Mouse (Mus musculus) brown adipose tissue, adult 24 weeks (tissue): ENCODE data around the gene Rfx4. TPM values are rescaled to one million over a fixed set of nuclear protein-coding genes. Genes with fewer than 3 reads are reported as not detected.

Source experiments
- H3K27ac ChIP-seq: fragments of 200-500 bp; replicated peaks from 2 replicates; pipeline ENCODE4 v1.5.1; 2012; ENCODE audit warnings: low read depth, mild to moderate bottlenecking, low read length
- H3K4me1 ChIP-seq: fragments of 200-500 bp; 2 replicates; pipeline ENCODE4 v1.6.1; 2012; ENCODE audit warnings: low read length, mixed read lengths; ENCODE audit not compliant: control insufficient read depth, insufficient read depth, insufficient read length
- H3K4me3 ChIP-seq: fragments of 200-500 bp; 2 replicates; pipeline ENCODE4 v1.5.1; 2012; ENCODE audit warnings: low read depth, mild to moderate bottlenecking, low read length, moderate library complexity; ENCODE audit not compliant: insufficient read depth
- polyA plus RNA-seq: library from polyadenylated mRNA; stranded (reverse); fragments of >200 nt; gene quantifications from 2 replicates; pipeline ENCODE4 v1.2.4, GENCODE M21; 2012; ENCODE audit not compliant: missing spikeins, insufficient read depth, insufficient read length

The Rfx4 gene
- polyA plus RNA-seq, 1 experiment: 0.32 TPM

GRCm38 (mm10) chr10:84855466-84855865 is 99.6 kb downstream of the Rfx4 start:
- Histone ChIP-seq H3K27ac (no peak overlapping the region; the same call in 1 of the 2 replicates), H3K4me3 (no peak overlapping the region), H3K4me1 (peaks cover 19% of the 10 kb centered on the region)

- no peak overlapping the region for H3K4me3 ChIP-seq
- no peak overlapping the region for H3K27ac ChIP-seq
- peaks cover 9% of the 10 kb centered on the region for H3K4me1 ChIP-seq
Measured at GRCm38 (mm10) chr10:84858371-84858770, 102.5 kb downstream of the Rfx4 start.

- H3K4me3 ChIP-seq: no peak overlapping the region
- H3K27ac ChIP-seq: no peak overlapping the region
- peaks cover 5% of the 10 kb centered on the region for H3K4me1 ChIP-seq
Measured at GRCm38 (mm10) chr10:84858806-84859496, 103.1 kb downstream of the Rfx4 start.

- peaks cover 5% of the 10 kb centered on the region for H3K4me1 ChIP-seq
- H3K4me3 ChIP-seq: no peak overlapping the region
- H3K27ac ChIP-seq: no peak overlapping the region
Measured at GRCm38 (mm10) chr10:84859556-84860380, 103.9 kb downstream of the Rfx4 start.

- Histone ChIP-seq H3K4me3 (no peak overlapping the region), H3K27ac (no peak overlapping the region), H3K4me1 (peaks cover 2% of the 10 kb centered on the region; the same call in 1 of the 2 replicates)
Measured at GRCm38 (mm10) chr10:84863488-84863887, 107.6 kb downstream of the Rfx4 start.

GRCm38 (mm10) chr10:84867577-84867976 is 111.7 kb downstream of the Rfx4 start:
- no peaks in the 10 kb centered on the region for H3K4me1 ChIP-seq
- no peak overlapping the region for H3K27ac ChIP-seq

GRCm38 (mm10) chr10:84871285-84871684 is 115.4 kb downstream of the Rfx4 start:
- Histone ChIP-seq H3K4me1 (no peaks in the 10 kb centered on the region), H3K4me3 (no peak overlapping the region), H3K27ac (no peak overlapping the region)

More at GRCm38 (mm10) chr10:84867577-84867976, 111.7 kb downstream of the Rfx4 start:
- no peak overlapping the region for H3K4me3 ChIP-seq

- H3K4me3 ChIP-seq: no peak overlapping the region
- no peak overlapping the region for H3K27ac ChIP-seq
- no peaks in the 10 kb centered on the region for H3K4me1 ChIP-seq
Measured at GRCm38 (mm10) chr10:84871921-84872320, 116.1 kb downstream of the Rfx4 start.

GRCm38 (mm10) chr10:84879823-84880571 is 124.1 kb downstream of the Rfx4 start:
- Histone ChIP-seq H3K27ac (no peak overlapping the region), H3K4me1 (no peaks in the 10 kb centered on the region), H3K4me3 (no peak overlapping the region)

- no peak overlapping the region for H3K4me3 ChIP-seq
Measured at GRCm38 (mm10) chr10:84882528-84882927, 126.7 kb downstream of the Rfx4 start.

GRCm38 (mm10) chr10:84885341-84885884 is 129.6 kb downstream of the Rfx4 start:
- Histone ChIP-seq H3K4me3 (no peak overlapping the region), H3K27ac (no peak overlapping the region), H3K4me1 (no peaks in the 10 kb centered on the region)

More at GRCm38 (mm10) chr10:84882528-84882927, 126.7 kb downstream of the Rfx4 start:
- Histone ChIP-seq H3K27ac (no peak overlapping the region), H3K4me1 (no peaks in the 10 kb centered on the region)

GRCm38 (mm10) chr10:84886221-84886627 is 130.4 kb downstream of the Rfx4 start:
- no peak overlapping the region for H3K27ac ChIP-seq
- no peaks in the 10 kb centered on the region for H3K4me1 ChIP-seq
- H3K4me3 ChIP-seq: no peak overlapping the region

GRCm38 (mm10) chr10:84886785-84887184 is 130.9 kb downstream of the Rfx4 start:
- no peaks in the 10 kb centered on the region for H3K4me1 ChIP-seq
- no peak overlapping the region for H3K27ac ChIP-seq
- no peak overlapping the region for H3K4me3 ChIP-seq

- H3K27ac ChIP-seq: no peak overlapping the region
- H3K4me1 ChIP-seq: no peaks in the 10 kb centered on the region; the same call in 1 of the 2 replicates
- H3K4me3 ChIP-seq: no peak overlapping the region
Measured at GRCm38 (mm10) chr10:84889096-84889846, 133.4 kb downstream of the Rfx4 start.
